Mouse (Mus musculus) G1E (cell line): ENCODE data around the gene Hist1h2ad.

Source experiments
- CTCF ChIP-seq: IDR thresholded peaks from 2 replicates; pipeline ENCODE4 v1.5.1; 2012; ENCODE audit warnings: low read depth, low read length, inconsistent platforms, mixed read lengths
- GATA1 ChIP-seq: IDR thresholded peaks from 2 replicates; pipeline ENCODE4 v1.6.1; 2012; ENCODE audit warnings: borderline replicate concordance, low read length, inconsistent platforms, mixed read lengths
- POLR2AphosphoS5 ChIP-seq: IDR thresholded peaks from 2 replicates; pipeline ENCODE4 v1.6.1; 2012; ENCODE audit warnings: low read depth, low read length, inconsistent platforms; ENCODE audit not compliant: insufficient replicate concordance

DNA sequence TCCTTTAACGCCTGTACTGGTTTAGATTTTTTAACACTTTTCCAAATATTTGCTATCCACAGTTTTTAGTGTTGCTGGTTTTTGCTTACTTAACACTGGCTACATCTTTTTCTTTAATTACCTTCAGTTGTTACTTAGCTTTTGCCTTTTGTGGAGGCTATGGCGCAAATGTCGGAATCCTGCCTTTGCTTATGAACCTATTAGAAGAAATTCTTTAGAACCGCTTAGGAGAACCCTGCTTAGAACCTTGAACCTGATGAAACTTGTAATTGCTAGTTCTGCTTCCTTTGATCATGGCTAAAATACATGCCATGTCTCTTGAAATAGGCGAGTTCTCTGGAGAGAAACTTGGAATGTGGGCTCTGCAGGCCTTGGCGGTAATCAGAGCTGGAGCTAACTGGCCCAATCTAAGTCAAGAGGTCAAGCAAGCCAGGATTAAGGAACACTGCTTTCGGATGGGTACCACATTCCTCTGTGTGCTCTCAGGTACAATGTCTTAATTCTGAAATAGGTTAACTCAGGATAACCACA is 2.2 kb downstream of the Hist1h2ad start:
- TF ChIP-seq CTCF (no peak), POLR2AphosphoS5 (peak; percentile 98; the same call in 1 of the 2 replicates), GATA1 (no peak)
